Mouse (Mus musculus) heart, embryonic 10.5 days (tissue): ENCODE measurements at regions not wholly inside any gene's neighbourhood (a gene's known extent, or its start where the extent isn't known, plus 50 kb on each side); places are given as distances from the start of the nearest gene placed in this dataset.

Source experiments
- DNase-seq: peaks from one replicate; pipeline ENCODE4 v3.0.0-alpha.2; 2017; ENCODE audit warnings: low spot score
- H3K27ac ChIP-seq: fragments of 300-500 bp; sonication (generic); 2 replicates; pipeline ENCODE4 v1.5.1; 2016; ENCODE audit warnings: mild to moderate bottlenecking
- H3K27me3 ChIP-seq: fragments of 300-500 bp; sonication (generic); 2 replicates; pipeline ENCODE4 v1.6.1; 2016; ENCODE audit warnings: mild to moderate bottlenecking; ENCODE audit not compliant: poor library complexity, insufficient read depth, severe bottlenecking
- H3K36me3 ChIP-seq: fragments of 300-500 bp; sonication (generic); 2 replicates; pipeline ENCODE4 v1.6.1; 2016; ENCODE audit warnings: mild to moderate bottlenecking, moderate library complexity
- H3K4me1 ChIP-seq: fragments of 300-500 bp; sonication (generic); 2 replicates; pipeline ENCODE4 v1.6.1; 2016; ENCODE audit warnings: mild to moderate bottlenecking
- H3K4me3 ChIP-seq: fragments of 300-500 bp; sonication (generic); 2 replicates; pipeline ENCODE4 v1.5.1; 2016; ENCODE audit warnings: mild to moderate bottlenecking, moderate library complexity
- H3K9me3 ChIP-seq: fragments of 300-500 bp; sonication (generic); 2 replicates; pipeline ENCODE4 v1.6.1; 2016; ENCODE audit warnings: mild to moderate bottlenecking, moderate library complexity
- WGBS: fragments of 180-500 bp; shearing (Covaris S2); methylation state at CpG from one replicate; pipeline ENCODE4 v1.1.7; 2016; 5-methylcytosine and 5-hydroxymethylcytosine counted together

GRCm38 (mm10) chr15:61805379-61805778 lies 882.6 kb upstream of the A1bg start:
- H3K4me1 ChIP-seq: no peaks in the 10 kb centered on the region
- H3K9me3 ChIP-seq: no peaks in the 10 kb centered on the region
- WGBS: 17% methylated on average over 2 of the region's 2 CpGs
- H3K36me3 ChIP-seq: no peaks in the 10 kb centered on the region
- no peak overlapping the region for H3K27ac ChIP-seq
- no peak overlapping the region for H3K4me3 ChIP-seq
- no peaks in the 10 kb centered on the region for H3K27me3 ChIP-seq
- no peak for DNase-seq

- DNase-seq: no peak
- no peaks in the 10 kb centered on the region for H3K27me3 ChIP-seq
- H3K36me3 ChIP-seq: no peaks in the 10 kb centered on the region
- no peaks in the 10 kb centered on the region for H3K9me3 ChIP-seq
- no peak overlapping the region for H3K27ac ChIP-seq
- no peaks in the 10 kb centered on the region for H3K4me1 ChIP-seq
- 77% methylated on average over 4 of the region's 4 CpGs for WGBS
- H3K4me3 ChIP-seq: no peak overlapping the region
Observed at GRCm38 (mm10) chr15:61800155-61800554, 877.3 kb upstream of the A1bg start.

GRCm38 (mm10) chr15:61797827-61798226 lies 875.0 kb upstream of the A1bg start:
- no peak overlapping the region for H3K27ac ChIP-seq
- 68% methylated on average over 1 of the region's 1 CpGs for WGBS
- H3K36me3 ChIP-seq: no peaks in the 10 kb centered on the region
- no peaks in the 10 kb centered on the region for H3K4me1 ChIP-seq
- no peak for DNase-seq
- H3K27me3 ChIP-seq: no peaks in the 10 kb centered on the region
- no peak overlapping the region for H3K4me3 ChIP-seq
- H3K9me3 ChIP-seq: no peaks in the 10 kb centered on the region

- Histone ChIP-seq H3K9me3 (no peaks in the 10 kb centered on the region), H3K36me3 (no peaks in the 10 kb centered on the region), H3K4me1 (peaks cover 13% of the 10 kb centered on the region), H3K4me3 (no peak overlapping the region), H3K27ac (no peak overlapping the region), H3K27me3 (no peaks in the 10 kb centered on the region)
- WGBS: 74% methylated on average over 3 of the region's 3 CpGs
- DNase-seq: no peak
Observed at GRCm38 (mm10) chr15:61794506-61794905, 871.7 kb upstream of the A1bg start.

- Histone ChIP-seq H3K4me1 (peaks cover 13% of the 10 kb centered on the region), H3K27me3 (no peaks in the 10 kb centered on the region), H3K36me3 (no peaks in the 10 kb centered on the region), H3K27ac (no peak overlapping the region), H3K4me3 (no peak overlapping the region), H3K9me3 (no peaks in the 10 kb centered on the region)
- WGBS: 47% methylated on average over 7 of the region's 7 CpGs
- DNase-seq: no peak
Observed at GRCm38 (mm10) chr15:61789847-61790562, 867.2 kb upstream of the A1bg start.

- no peak for DNase-seq
- Histone ChIP-seq H3K27ac (no peak overlapping the region), H3K36me3 (no peaks in the 10 kb centered on the region), H3K4me1 (peaks cover 13% of the 10 kb centered on the region), H3K9me3 (no peaks in the 10 kb centered on the region), H3K27me3 (no peaks in the 10 kb centered on the region), H3K4me3 (no peak overlapping the region)
- 69% methylated on average over 1 of the region's 1 CpGs for WGBS
Observed at GRCm38 (mm10) chr15:61787046-61787445, 864.2 kb upstream of the A1bg start.

- 73% methylated on average over 2 of the region's 2 CpGs for WGBS
- H3K4me1 ChIP-seq: no peaks in the 10 kb centered on the region; the same call in 1 of the 2 replicates
Observed at GRCm38 (mm10) chr15:61781531-61781930, 858.7 kb upstream of the A1bg start.

GRCm38 (mm10) chr15:61772996-61773395 lies 850.2 kb upstream of the A1bg start:
- no peak overlapping the region for H3K4me3 ChIP-seq
- no peaks in the 10 kb centered on the region for H3K36me3 ChIP-seq
- H3K27me3 ChIP-seq: no peaks in the 10 kb centered on the region
- H3K4me1 ChIP-seq: peaks cover 15% of the 10 kb centered on the region
- H3K27ac ChIP-seq: no peak overlapping the region
- no peak for DNase-seq
- H3K9me3 ChIP-seq: no peaks in the 10 kb centered on the region
- whole genome bisulfite sequencing: 85% methylated on average over 4 of the region's 4 CpGs

More at GRCm38 (mm10) chr15:61781531-61781930, 858.7 kb upstream of the A1bg start:
- H3K36me3 ChIP-seq: no peaks in the 10 kb centered on the region
- H3K9me3 ChIP-seq: no peaks in the 10 kb centered on the region
- no peak overlapping the region for H3K4me3 ChIP-seq
- H3K27ac ChIP-seq: no peak overlapping the region
- no peak for DNase-seq
- H3K27me3 ChIP-seq: no peaks in the 10 kb centered on the region

GRCm38 (mm10) chr15:61770721-61771542 lies 848.1 kb upstream of the A1bg start:
- WGBS: 55% methylated on average over 14 of the region's 14 CpGs
- no peaks in the 10 kb centered on the region for H3K36me3 ChIP-seq
- no peak overlapping the region for H3K4me3 ChIP-seq
- H3K27me3 ChIP-seq: no peaks in the 10 kb centered on the region
- peaks cover 24% of the 10 kb centered on the region for H3K4me1 ChIP-seq
- no peaks in the 10 kb centered on the region for H3K9me3 ChIP-seq
- no peak for DNase-seq
- 0 out of 2 replicates have a peak overlapping the region, but pooled peaks have one; percentile 22 for H3K27ac ChIP-seq

- DNase-seq: peak; percentile 81
- Histone ChIP-seq H3K27me3 (no peaks in the 10 kb centered on the region), H3K4me3 (no peak overlapping the region), H3K27ac (no peak overlapping the region), H3K9me3 (no peaks in the 10 kb centered on the region), H3K36me3 (no peaks in the 10 kb centered on the region), H3K4me1 (peaks cover 24% of the 10 kb centered on the region)
- WGBS: 11% methylated on average over 2 of the region's 2 CpGs
Observed at GRCm38 (mm10) chr15:61766544-61767094, 843.8 kb upstream of the A1bg start.

- H3K27ac ChIP-seq: no peak overlapping the region; the same call in 1 of the 2 replicates
- H3K27me3 ChIP-seq: no peaks in the 10 kb centered on the region
- no peak for DNase-seq
- no peaks in the 10 kb centered on the region for H3K4me1 ChIP-seq
- no peaks in the 10 kb centered on the region for H3K9me3 ChIP-seq
- 80% methylated on average over 2 of the region's 2 CpGs for WGBS
- no peaks in the 10 kb centered on the region for H3K36me3 ChIP-seq
- no peak overlapping the region for H3K4me3 ChIP-seq
Observed at GRCm38 (mm10) chr15:61753802-61754201, 831.0 kb upstream of the A1bg start.

- 56% methylated on average over 1 of the region's 1 CpGs for WGBS
- Histone ChIP-seq H3K27me3 (no peaks in the 10 kb centered on the region), H3K4me1 (no peaks in the 10 kb centered on the region), H3K9me3 (no peaks in the 10 kb centered on the region), H3K36me3 (no peaks in the 10 kb centered on the region), H3K4me3 (no peak overlapping the region), H3K27ac (no peak overlapping the region)
- no peak for DNase-seq
Observed at GRCm38 (mm10) chr15:61723696-61724095, 800.9 kb upstream of the A1bg start.

- Histone ChIP-seq H3K9me3 (no peaks in the 10 kb centered on the region), H3K27ac (no peak overlapping the region)
Observed at GRCm38 (mm10) chr15:61718486-61718885, 795.7 kb upstream of the A1bg start.

More at GRCm38 (mm10) chr15:61718486-61718885, 795.7 kb upstream of the A1bg start:
- Histone ChIP-seq H3K27me3 (no peaks in the 10 kb centered on the region), H3K4me1 (no peaks in the 10 kb centered on the region), H3K4me3 (no peak overlapping the region), H3K36me3 (no peaks in the 10 kb centered on the region)
- DNase-seq: no peak
